Mouse (Mus musculus) brain, embryonic 14.5 days (tissue): Measurements from ENCODE around the gene Kcnma1.

Experiments
- CTCF ChIP-seq: fragments of 200-500 bp; IDR thresholded peaks from 2 replicates; pipeline ENCODE4 v1.5.1; 2012; ENCODE audit warnings: inconsistent platforms, mild to moderate bottlenecking, moderate library complexity, borderline replicate concordance; ENCODE audit not compliant: insufficient read depth, insufficient read length; ENCODE audit errors: extremely low read depth
- POLR2A ChIP-seq: fragments of 200-500 bp; IDR thresholded peaks from 2 replicates; pipeline ENCODE4 v1.6.1; 2012; ENCODE audit warnings: mild to moderate bottlenecking, inconsistent platforms, borderline replicate concordance; ENCODE audit not compliant: poor library complexity, insufficient read depth, insufficient read length, severe bottlenecking; ENCODE audit errors: extremely low read depth

DNA sequence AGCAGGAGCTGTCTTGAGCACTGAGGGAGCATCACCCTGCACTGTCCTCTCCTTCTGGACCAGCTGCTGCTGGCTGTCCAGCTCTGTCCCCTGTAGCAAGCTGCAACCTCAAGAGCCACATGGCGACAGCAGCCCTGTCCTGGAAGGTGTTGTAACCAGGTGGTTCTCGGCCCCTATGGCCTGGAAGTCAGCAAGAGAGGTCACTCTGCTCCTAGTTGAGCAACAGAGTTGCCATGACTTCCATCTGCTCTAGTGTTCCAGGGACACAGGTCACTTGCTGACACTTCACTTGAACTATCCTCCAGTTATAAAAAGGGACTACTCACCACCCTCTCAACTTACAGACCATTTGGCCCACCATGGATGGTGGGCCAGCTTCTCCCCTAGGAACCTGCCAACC, 139.7 kb downstream of the Kcnma1 start:
- TF ChIP-seq CTCF (no peak), POLR2A (no peak)
